Mouse (Mus musculus) spleen, adult 2 months (tissue): ENCODE measurements around the gene Cep57l1.

Source experiments
- CTCF ChIP-seq: fragments of 200-500 bp; IDR thresholded peaks from 2 replicates; pipeline ENCODE4 v1.5.1; 2011; ENCODE audit warnings: mild to moderate bottlenecking, inconsistent platforms; ENCODE audit not compliant: insufficient read depth, insufficient read length, insufficient replicate concordance; ENCODE audit errors: extremely low read depth
- POLR2A ChIP-seq: fragments of 200-500 bp; IDR thresholded peaks from 2 replicates; pipeline ENCODE4 v1.6.1; 2011; ENCODE audit warnings: low read depth, low read length, inconsistent platforms

DNA sequence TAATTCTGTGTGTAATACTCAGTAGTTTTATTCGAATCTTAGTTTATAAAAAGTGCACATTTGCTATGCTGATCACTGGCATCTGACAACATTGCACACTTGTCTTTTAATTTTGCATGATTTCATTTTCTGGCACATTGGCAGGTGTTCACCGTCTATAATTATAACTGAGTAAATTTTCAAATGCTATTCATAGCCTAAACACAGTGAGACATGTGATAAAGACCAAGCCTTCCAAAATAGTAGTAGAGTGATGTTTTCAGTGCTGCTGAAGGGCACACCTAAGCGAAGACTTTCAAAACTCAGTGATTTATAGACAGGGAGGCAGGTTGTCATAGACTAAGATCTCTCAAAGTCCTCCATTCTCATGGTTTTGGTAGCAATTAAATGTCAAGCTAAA is 9.6 kb upstream of the Cep57l1 start:
- TF ChIP-seq POLR2A (no peak), CTCF (no peak)
